Mouse (Mus musculus) MEL (cell line): ENCODE data around the gene Gm438. TPM values are rescaled to one million over a fixed set of nuclear protein-coding genes. Genes with fewer than 3 reads are reported as not detected.

Source experiments
- DNase-seq: peaks from one replicate; pipeline ENCODE4 v3.0.0; 2011; ENCODE audit warnings: low read depth, low spot score
- H3K27ac ChIP-seq: 2 replicates; pipeline ENCODE4 v1.5.1; 2012; ENCODE audit warnings: low read depth, mild to moderate bottlenecking, control low read depth, low read length, moderate library complexity; ENCODE audit not compliant: control insufficient read depth
- H3K27me3 ChIP-seq, 2 experiments: fragments of 150-350 bp in 1 of 2; sonication (generic) in 1 of 2; 2 replicates each; pipeline ENCODE4 v1.6.1; 2012; ENCODE audit warnings: low read length in 2 of 2, mild to moderate bottlenecking in 2 of 2, improper control_type of control experiment in 1 of 2, moderate library complexity in 1 of 2; ENCODE audit not compliant: insufficient read depth in 2 of 2, control insufficient read depth in 1 of 2
- H3K36me3 ChIP-seq, 2 experiments: 2 replicates each; pipeline ENCODE4 v1.6.1; 2012 to 2014; ENCODE audit warnings: low read length in 2 of 2, improper control_type of control experiment in 1 of 2, inconsistent platforms in 1 of 2, mild to moderate bottlenecking in 1 of 2; ENCODE audit not compliant: insufficient read depth in 2 of 2, control insufficient read depth in 1 of 2
- H3K4me1 ChIP-seq, 2 experiments: fragments of 150-350 bp in 1 of 2; sonication (generic) in 1 of 2; 2 replicates each; pipeline ENCODE4 v1.6.1; 2012; ENCODE audit warnings: low read length in 2 of 2, improper control_type of control experiment in 1 of 2, mild to moderate bottlenecking in 1 of 2; ENCODE audit not compliant: insufficient read depth in 2 of 2, control insufficient read depth in 1 of 2
- H3K4me3 ChIP-seq, 2 experiments: fragments of 150-350 bp in 1 of 2; sonication (generic) in 1 of 2; 2 replicates each; pipeline ENCODE4 v1.5.1; 2012; ENCODE audit warnings: low read depth in 2 of 2, low read length in 2 of 2, mild to moderate bottlenecking in 2 of 2, moderate library complexity in 2 of 2, control low read depth in 1 of 2, improper control_type of control experiment in 1 of 2; ENCODE audit not compliant: control insufficient read depth in 1 of 2, insufficient read depth in 1 of 2
- H3K79me2 ChIP-seq: 2 replicates; pipeline ENCODE4 v1.6.1; 2012; ENCODE audit warnings: mild to moderate bottlenecking, low read length, moderate library complexity; ENCODE audit not compliant: control insufficient read depth, poor library complexity, insufficient read depth
- H3K9ac ChIP-seq: 2 replicates; pipeline ENCODE4 v1.6.1; 2012; ENCODE audit warnings: low read depth, mild to moderate bottlenecking, control low read depth, low read length, moderate library complexity; ENCODE audit not compliant: control insufficient read depth, poor library complexity, severe bottlenecking
- H3K9me3 ChIP-seq: fragments of 150-350 bp; sonication (generic); replicated peaks from 2 replicates; pipeline ENCODE4 v1.6.1; 2012; ENCODE audit warnings: mild to moderate bottlenecking, low read length, improper control_type of control experiment, moderate library complexity; ENCODE audit not compliant: insufficient read depth
- CTCF ChIP-seq, 3 experiments: IDR thresholded peaks in 2 of 3; conservative IDR thresholded peaks in 1 of 3; 2 replicates each; pipeline ENCODE4 v1.5.1; 2011 to 2012; ENCODE audit warnings: low read length in 3 of 3, low read depth in 2 of 3, mild to moderate bottlenecking in 2 of 3, improper control_type of control experiment in 1 of 3, inconsistent platforms in 1 of 3, mixed read lengths in 1 of 3, moderate library complexity in 1 of 3; ENCODE audit not compliant: control insufficient read depth in 1 of 3, insufficient read depth in 1 of 3, poor library complexity in 1 of 3, severe bottlenecking in 1 of 3
- ELF1 ChIP-seq: IDR thresholded peaks from 2 replicates; pipeline ENCODE4 v1.6.1; 2014; ENCODE audit warnings: low read depth, mild to moderate bottlenecking, inconsistent platforms, low read length, improper control_type of control experiment, moderate library complexity
- GATA1 ChIP-seq: IDR thresholded peaks from 2 replicates; pipeline ENCODE4 v1.6.1; 2011; ENCODE audit warnings: low read depth, low read length, improper control_type of control experiment
- HCFC1 ChIP-seq: IDR thresholded peaks from 2 replicates; pipeline ENCODE4 v1.6.1; 2012; ENCODE audit warnings: low read depth, mild to moderate bottlenecking, inconsistent platforms, low read length, improper control_type of control experiment, moderate library complexity
- MAZ ChIP-seq: IDR thresholded peaks from 2 replicates; pipeline ENCODE4 v1.6.1; 2012; ENCODE audit warnings: low read depth, mild to moderate bottlenecking, inconsistent platforms, low read length, improper control_type of control experiment
- MEF2A ChIP-seq: IDR thresholded peaks from 2 replicates; pipeline ENCODE4 v1.6.1; 2014; ENCODE audit warnings: low read depth, mild to moderate bottlenecking, inconsistent platforms, low read length, improper control_type of control experiment; ENCODE audit not compliant: poor library complexity, insufficient replicate concordance, severe bottlenecking; ENCODE audit errors: extremely low read depth
- MXI1 ChIP-seq: IDR thresholded peaks from 2 replicates; pipeline ENCODE4 v1.6.1; 2011; ENCODE audit warnings: mild to moderate bottlenecking, low read depth, low read length, improper control_type of control experiment
- MYB ChIP-seq: IDR thresholded peaks from 2 replicates; pipeline ENCODE4 v1.6.1; 2011; ENCODE audit warnings: mild to moderate bottlenecking, low read depth, low read length, improper control_type of control experiment
- NRF1 ChIP-seq: IDR thresholded peaks from 2 replicates; pipeline ENCODE4 v1.6.1; 2014; ENCODE audit warnings: low read depth, mild to moderate bottlenecking, inconsistent platforms, low read length, improper control_type of control experiment, moderate library complexity; ENCODE audit not compliant: poor library complexity, insufficient read depth, severe bottlenecking
- POLR2A ChIP-seq, 2 experiments: IDR thresholded peaks; 2 replicates each; pipeline ENCODE4 v1.6.1; 2011 to 2012; ENCODE audit warnings: low read length in 2 of 2, mild to moderate bottlenecking in 2 of 2, control low read depth in 1 of 2, improper control_type of control experiment in 1 of 2, low read depth in 1 of 2, moderate library complexity in 1 of 2; ENCODE audit not compliant: control insufficient read depth in 1 of 2, insufficient read depth in 1 of 2, poor library complexity in 1 of 2
- POLR2AphosphoS5 ChIP-seq: IDR thresholded peaks from 2 replicates; pipeline ENCODE4 v1.6.1; 2012; ENCODE audit warnings: low read depth, borderline replicate concordance, mild to moderate bottlenecking, inconsistent platforms, low read length, moderate library complexity, mixed read lengths
- RAD21 ChIP-seq: IDR thresholded peaks from 2 replicates; pipeline ENCODE4 v1.6.1; 2011; ENCODE audit warnings: mild to moderate bottlenecking, low read depth, low read length, improper control_type of control experiment
- SIN3A ChIP-seq: IDR thresholded peaks from 2 replicates; pipeline ENCODE4 v1.6.1; 2012; ENCODE audit warnings: low read length, improper control_type of control experiment, inconsistent platforms
- TAL1 ChIP-seq: IDR thresholded peaks from 2 replicates; pipeline ENCODE4 v1.6.1; 2012; ENCODE audit warnings: mild to moderate bottlenecking, inconsistent platforms, low read length, moderate library complexity, mixed read lengths
- UBTF ChIP-seq: IDR thresholded peaks from 2 replicates; pipeline ENCODE4 v1.6.1; 2012; ENCODE audit warnings: low read depth, mild to moderate bottlenecking, inconsistent platforms, low read length, improper control_type of control experiment, moderate library complexity, borderline replicate concordance; ENCODE audit not compliant: insufficient read depth
- ZKSCAN1 ChIP-seq: IDR thresholded peaks from 2 replicates; pipeline ENCODE4 v1.6.1; 2012; ENCODE audit warnings: low read depth, mild to moderate bottlenecking, inconsistent platforms, low read length, improper control_type of control experiment, moderate library complexity
- ZMIZ1 ChIP-seq: IDR thresholded peaks from 2 replicates; pipeline ENCODE4 v1.6.1; 2012; ENCODE audit warnings: low read depth, mild to moderate bottlenecking, inconsistent platforms, low read length, improper control_type of control experiment, moderate library complexity
- polyA plus RNA-seq, 2 experiments: library from polyadenylated mRNA; stranded (reverse) in 1 of 2; unstranded in 1 of 2; fragments of >175 nt in 1 of 2; fragments of >200 nt in 1 of 2; gene quantifications; 2 replicates each; pipeline versions ENCODE4 v1.2.1 to v1.2.4; 2012; ENCODE audit warnings: low replicate concordance in 2 of 2, low read depth in 1 of 2; ENCODE audit not compliant: insufficient read length in 2 of 2, insufficient read depth in 1 of 2, missing spikeins in 1 of 2
- total RNA-seq: library from RNA; depleted of rRNA; stranded (reverse); fragments of 300-350 nt; gene quantifications from 2 replicates; pipeline ENCODE4 v1.2.3, GENCODE M21; 2012; rRNA removed

The Gm438 gene
- not detected in 2 replicates for total RNA-seq
- polyA plus RNA-seq, result not detected

DNA sequence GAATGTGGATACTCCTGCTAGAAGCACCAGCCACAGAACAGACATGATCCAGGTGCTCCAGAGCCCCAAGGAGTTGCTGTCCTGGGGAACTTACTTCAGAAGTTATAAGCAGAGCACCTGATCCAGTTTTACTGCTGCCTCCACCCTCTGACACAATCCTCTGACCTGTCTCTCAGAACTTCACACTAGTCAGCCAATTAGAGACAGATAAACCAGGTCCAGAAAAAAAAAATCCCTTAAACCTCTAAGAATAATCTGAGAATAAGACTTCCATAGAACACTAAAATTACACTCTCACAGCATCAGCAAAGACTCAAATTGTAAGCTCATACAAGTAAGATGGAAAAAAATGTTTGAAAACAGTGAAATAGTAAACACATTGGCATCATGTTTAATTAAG, at the start of gene Gm438:
Gene Gm438, minus strand, starts transcription at position 101 of the 400 bp plus-strand sequence.
- H3K36me3 ChIP-seq, result no peaks in the 10 kb centered on the region
- no peaks in the 10 kb centered on the region for H3K9me3 ChIP-seq
- TF ChIP-seq GATA1 (no peak), MAZ (no peak), ZKSCAN1 (no peak), MYB (no peak), NRF1 (no peak), POLR2AphosphoS5 (no peak), MXI1 (no peak), HCFC1 (no peak), MEF2A (no peak), CTCF (IDR thresholded peaks at IDR 0.05 in 2 of 3, conservative IDR thresholded peaks at IDR 0.05 in 1 of 3; ENCODE audit: control insufficient read depth in 1 of 3, insufficient read depth in 1 of 3, low read depth in 2 of 3, low read length in 3 of 3, poor library complexity in 1 of 3, severe bottlenecking in 1 of 3) (no peak), RAD21 (no peak), ELF1 (no peak)
- no peaks in the 10 kb centered on the region for H3K4me1 ChIP-seq
- DNase-seq, result no peak
- no peak within 1 kb of the TSS for H3K4me3 ChIP-seq
- H3K27ac ChIP-seq, result no peak within 1 kb of the TSS
- H3K9ac ChIP-seq, result no peak within 1 kb of the TSS
- no peaks in the 10 kb centered on the region for H3K27me3 ChIP-seq
- H3K79me2 ChIP-seq, result no peaks in the 10 kb centered on the region

DNA sequence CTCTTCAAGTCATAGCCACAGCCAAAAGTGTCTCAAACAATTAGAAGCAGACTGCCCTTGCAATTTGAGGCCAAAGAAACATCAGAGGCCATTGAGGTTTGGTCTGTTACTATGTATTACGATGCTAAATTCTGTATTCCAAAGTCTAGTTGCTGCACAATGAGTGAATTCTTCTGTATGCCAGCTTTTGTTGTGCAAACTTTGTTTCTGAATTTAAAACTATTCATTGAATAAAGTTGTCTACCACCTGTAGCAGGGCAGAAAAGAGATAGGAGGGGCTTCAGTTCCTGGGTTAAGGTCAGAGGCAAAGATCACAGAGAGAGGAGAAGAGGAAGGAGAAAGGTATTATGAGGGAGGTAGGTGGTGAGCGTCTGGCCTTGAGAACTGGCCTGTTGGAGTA, 38.3 kb upstream of the Gm438 start:
- Histone ChIP-seq H3K79me2 (no peaks in the 10 kb centered on the region), H3K9ac (no peak overlapping the region), H3K4me1 (no peaks in the 10 kb centered on the region), H3K36me3 (no peaks in the 10 kb centered on the region), H3K27me3 (no peaks in the 10 kb centered on the region), H3K9me3 (no peaks in the 10 kb centered on the region), H3K4me3 (no peak overlapping the region), H3K27ac (no peak overlapping the region)
- DNase-seq, result no peak
- TF ChIP-seq UBTF, result no peak
- no peak for TF ChIP-seq MAZ
- TF ChIP-seq TAL1, result no peak
- TF ChIP-seq ZMIZ1, result no peak
- TF ChIP-seq POLR2AphosphoS5, result no peak
- TF ChIP-seq GATA1, result no peak
- no peak for TF ChIP-seq POLR2A (IDR thresholded peaks at IDR 0.05; ENCODE audit: control insufficient read depth in 1 of 2, insufficient read depth in 1 of 2, low read depth in 1 of 2, low read length in 2 of 2, poor library complexity in 1 of 2)
- TF ChIP-seq SIN3A, result no peak
- TF ChIP-seq MEF2A, result no peak
